Mouse (Mus musculus) cerebellum, adult 2 months (tissue): ENCODE data around the gene Kirrel3.

Experiments used
- CTCF ChIP-seq: fragments of 200-500 bp; IDR thresholded peaks from 2 replicates; pipeline ENCODE4 v1.5.1; 2011; ENCODE audit warnings: low read depth, mild to moderate bottlenecking, control low read depth, low read length, moderate library complexity, borderline replicate concordance; ENCODE audit not compliant: insufficient read depth
- POLR2A ChIP-seq: fragments of 200-500 bp; IDR thresholded peaks from 2 replicates; pipeline ENCODE4 v1.6.1; 2011; ENCODE audit warnings: low read length, control low read depth, borderline replicate concordance; ENCODE audit not compliant: insufficient read depth

- TF ChIP-seq POLR2A (no peak), CTCF (no peak)
These were observed 96.8 kb downstream of the Kirrel3 start for GRCm38 (mm10) chr9:34582496-34582895.
